Mouse (Mus musculus): ENCODE results near the gene Palm2. TPM values are rescaled to one million over a fixed set of nuclear protein-coding genes. Genes with fewer than 3 reads are reported as not detected.

The Palm2 gene
- polyA plus RNA-seq, 1 experiment from 2014 or later, result 9.7 TPM

Other genes starting within 250 kb of the Palm2 start
- gene Ptpn3, start 132.4 kb upstream of the Palm2 start, polyA plus RNA-seq (2015; fragmentation: Nextera tagmentation; extraction: Ambion mirVana), result 3.4 and 3.5 TPM in 2 replicates
- gene Pakap, start 133.9 kb downstream of the Palm2 start, polyA plus RNA-seq (2015; fragmentation: Nextera tagmentation; extraction: Ambion mirVana), result 32.6 and 34.5 TPM in 2 replicates

Data from limb, embryonic 13.5 days (tissue).